21 mouse cellular contexts compared by ENCODE assay signal in the genomic region with DNA sequence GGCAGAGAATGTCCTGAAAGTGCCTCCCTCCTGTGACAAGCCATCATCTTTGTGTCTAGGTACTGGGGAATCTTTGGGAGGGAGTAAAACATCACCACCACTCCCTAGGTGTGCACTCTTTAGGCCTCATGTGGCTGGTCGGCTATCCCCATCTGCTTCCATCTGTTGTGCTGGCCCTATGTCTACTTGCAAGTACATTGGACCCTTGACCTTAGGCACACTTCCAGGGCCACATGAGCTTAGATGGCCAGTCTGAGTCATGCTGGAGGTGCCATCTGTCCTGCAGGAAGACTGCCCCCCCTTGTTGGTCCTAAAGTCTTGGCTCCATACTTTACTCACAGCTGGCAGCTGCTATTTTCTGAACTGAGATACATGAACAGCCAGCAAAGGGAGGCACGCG.
DNase-seq lines count a peak whose midpoint lies in the region; ATAC-seq and TF ChIP-seq lines count a peak whose summit lies in the region.
"Had no signal": no experiment of that assay in that cellular context is flagged by ENCODE, and none has a peak within 500 bp of the region (broad histone marks: within the 10 kb centered on the region; RNA-seq: fewer than 3 reads in every experiment).

No protein-coding gene starts in this region.

- no peaks in the 10 kb centered on the region for H3K4me1 ChIP-seq in intestine, embryonic 14.5 days (replicated peaks; ENCODE audit: control insufficient read depth, insufficient read depth, low read length)
- no peaks in the 10 kb centered on the region for H3K4me1 ChIP-seq in intestine, postnatal 0 days (replicated peaks; ENCODE audit: control insufficient read depth, insufficient read depth, low read length)
- H3K4me1 ChIP-seq: hindbrain, embryonic 13.5 days; liver, embryonic 13.5 days; lung, embryonic 15.5 days; neural tube, embryonic 13.5 days had no signal

- no peak overlapping the region for H3K4me2 ChIP-seq in intestine, embryonic 14.5 days (ENCODE audit: low read length)
- no peak overlapping the region for H3K4me2 ChIP-seq in intestine, postnatal 0 days (replicated peaks; ENCODE audit: low read depth)
- H3K4me2 ChIP-seq: heart, embryonic 13.5 days; hindbrain, embryonic 13.5 days; liver, embryonic 13.5 days; lung, embryonic 15.5 days; midbrain, embryonic 11.5 days; neural tube, embryonic 13.5 days had no signal

- 87% methylated on average over 3 of the region's 3 CpGs for WGBS in intestine, embryonic 14.5 days
- 96% methylated on average over 3 of the region's 3 CpGs for WGBS in intestine, postnatal 0 days

- no peak for TF ChIP-seq CTCF in intestine, postnatal 0 days (IDR thresholded peaks at IDR 0.05; ENCODE audit: low read depth)

- no peaks in the 10 kb centered on the region for H3K36me3 ChIP-seq in intestine, embryonic 14.5 days (ENCODE audit: control insufficient read depth, insufficient read depth, low read length)
- no peaks in the 10 kb centered on the region for H3K36me3 ChIP-seq in intestine, postnatal 0 days (ENCODE audit: control insufficient read depth, insufficient read depth)
- H3K36me3 ChIP-seq: heart, embryonic 13.5 days; hindbrain, embryonic 13.5 days; liver, embryonic 13.5 days; lung, embryonic 15.5 days; neural tube, embryonic 13.5 days had no signal

- H3K4me3 ChIP-seq in intestine, embryonic 14.5 days (ENCODE audit: low read depth, low read length), result no peak overlapping the region
- no peak overlapping the region for H3K4me3 ChIP-seq in intestine, postnatal 0 days (ENCODE audit: low read depth, low read length)
- H3K4me3 ChIP-seq: heart, embryonic 13.5 days; hindbrain, embryonic 13.5 days; liver, embryonic 13.5 days; lung, embryonic 15.5 days; neural tube, embryonic 13.5 days had no signal

- H3K9me3 ChIP-seq in intestine, embryonic 14.5 days (ENCODE audit: control insufficient read depth, low read length), result peaks cover 9% of the 10 kb centered on the region
- H3K9me3 ChIP-seq in intestine, postnatal 0 days (ENCODE audit: control insufficient read depth), result peaks cover 6% of the 10 kb centered on the region
- H3K9me3 ChIP-seq: liver, embryonic 13.5 days had no signal

- no peak overlapping the region for H3K9ac ChIP-seq in intestine, embryonic 14.5 days (ENCODE audit: low read length)
- H3K9ac ChIP-seq in intestine, postnatal 0 days (ENCODE audit: low read depth, low read length), result no peak overlapping the region
- H3K9ac ChIP-seq: forebrain, postnatal 0 days; heart, embryonic 13.5 days; hindbrain, embryonic 13.5 days; liver, embryonic 13.5 days; lung, embryonic 15.5 days; neural tube, embryonic 13.5 days had no signal

- ATAC-seq in intestine, embryonic 14.5 days (replicated peaks; ENCODE audit: low FRiP score, low TSS enrichment, low read depth), result no peak
- no peak for ATAC-seq in intestine, postnatal 0 days
- ATAC-seq in cerebellum, adult (ENCODE audit: insufficient number of reproducible peaks, low FRiP score, low TSS enrichment), result peak; percentile 77
- ATAC-seq: forebrain, postnatal 0 days; intestine, embryonic 16.5 days had no signal

- DNase-seq in intestine, embryonic 14.5 days (ENCODE audit: low spot score), result peak; percentile 27
- peak; percentile 95 for DNase-seq in cerebellum, adult 11-12 months
- peak; percentile 81 to 89 for DNase-seq in cerebellum, postnatal 14 days
- DNase-seq in layer of hippocampus, adult 9-11 months, result no peak
- no peak for DNase-seq in natural killer cell, adult 2 months (ENCODE audit: low spot score in 2 of 2)
- no peak for DNase-seq in spleen, postnatal 36 days (ENCODE audit: low spot score in 2 of 2)
- DNase-seq: embryo, embryonic 11 days; forebrain, postnatal 0 days; liver, embryonic 13.5 days; right cerebral cortex, postnatal 14 days; thymus, adult 2 months had no signal

- no peak overlapping the region for H3K27ac ChIP-seq in intestine, embryonic 14.5 days (ENCODE audit: low read depth)
- no peak overlapping the region for H3K27ac ChIP-seq in intestine, postnatal 0 days (ENCODE audit: low read depth, low read length)
- H3K27ac ChIP-seq: heart, embryonic 13.5 days; hindbrain, embryonic 13.5 days; kidney, postnatal 0 days; liver, embryonic 13.5 days; lung, embryonic 15.5 days; macrophage; neural tube, embryonic 13.5 days had no signal

- H3K27me3 ChIP-seq in intestine, embryonic 14.5 days (replicated peaks; ENCODE audit: control insufficient read depth, insufficient read depth, low read length), result no peaks in the 10 kb centered on the region
- H3K27me3 ChIP-seq in intestine, postnatal 0 days (replicated peaks; ENCODE audit: control insufficient read depth, insufficient read depth, low read length), result no peaks in the 10 kb centered on the region
- H3K27me3 ChIP-seq: heart, embryonic 13.5 days; hindbrain, embryonic 13.5 days; liver, embryonic 13.5 days; lung, embryonic 15.5 days; neural tube, embryonic 13.5 days had no signal

Comparison
In these comparisons a context has a peak if more than half of its experiments do, and no peak if none do; other contexts are left out.
1. DNase-seq: peak in intestine, embryonic 14.5 days (single experiment), cerebellum, adult 11-12 months (single experiment) and cerebellum, postnatal 14 days (2 of 2); none in layer of hippocampus, adult 9-11 months (single experiment), natural killer cell, adult 2 months (0 of 2) and spleen, postnatal 36 days (0 of 2).